Mouse (Mus musculus) naive thymus-derived CD4-positive, alpha-beta T cell, adult 2 months (primary cell): ENCODE data around the gene Rflnb.

ENCODE experiments used
- DNase-seq: peaks from one replicate; pipeline ENCODE4 v3.0.0-alpha.2; 2011; ENCODE audit warnings: low read depth

Rflnb gene

DNA sequence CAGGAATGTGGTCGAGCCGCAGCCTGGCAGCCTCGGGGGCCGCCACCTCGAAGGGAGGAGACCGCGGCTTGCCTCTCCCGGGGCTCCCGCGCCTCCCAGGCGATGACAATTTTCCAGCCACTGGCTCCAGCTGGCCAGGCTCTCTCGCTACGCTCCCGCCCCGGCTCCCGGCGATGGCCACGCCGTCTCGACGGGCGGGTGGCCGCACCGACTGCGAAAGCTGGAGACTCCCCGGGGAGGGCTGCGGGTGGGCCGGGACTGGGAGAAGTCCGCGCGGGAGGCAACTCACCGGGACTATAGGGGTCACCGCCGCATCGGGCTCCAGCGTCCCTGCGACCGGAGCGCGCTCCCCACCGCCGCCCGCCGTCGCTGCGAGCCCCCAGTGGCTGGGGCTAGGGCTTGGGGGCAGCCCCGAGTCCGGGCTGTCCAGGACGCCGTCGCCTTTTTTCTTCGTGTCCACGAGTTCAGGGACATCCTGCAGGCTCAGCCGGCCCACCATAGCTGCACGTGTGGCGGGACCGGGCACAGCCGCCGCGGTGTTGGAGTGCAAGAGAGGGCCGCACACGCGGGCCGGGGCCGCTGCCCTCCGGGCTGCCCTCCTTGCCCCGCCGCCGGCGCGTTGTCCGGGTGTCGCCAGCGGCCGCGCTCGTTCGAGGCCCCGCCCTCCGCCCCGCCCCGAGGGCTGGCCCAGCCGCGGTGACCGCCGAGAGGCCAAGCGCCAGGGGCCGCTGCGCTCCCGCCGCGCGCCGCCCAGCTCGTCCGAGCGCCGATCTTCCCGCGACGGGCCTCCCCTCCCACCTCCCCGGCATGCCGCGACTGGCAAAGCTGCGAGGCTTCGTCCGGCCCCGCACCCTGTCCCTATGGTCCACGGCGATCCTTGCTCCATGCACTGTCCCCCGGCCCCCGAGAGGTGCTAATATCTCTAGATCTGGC lies at the start of gene Rflnb:
Gene Rflnb, minus strand, starts transcription at position 644 of the 933 bp plus-strand sequence.
- DNase-seq = peak; percentile 63

DNA sequence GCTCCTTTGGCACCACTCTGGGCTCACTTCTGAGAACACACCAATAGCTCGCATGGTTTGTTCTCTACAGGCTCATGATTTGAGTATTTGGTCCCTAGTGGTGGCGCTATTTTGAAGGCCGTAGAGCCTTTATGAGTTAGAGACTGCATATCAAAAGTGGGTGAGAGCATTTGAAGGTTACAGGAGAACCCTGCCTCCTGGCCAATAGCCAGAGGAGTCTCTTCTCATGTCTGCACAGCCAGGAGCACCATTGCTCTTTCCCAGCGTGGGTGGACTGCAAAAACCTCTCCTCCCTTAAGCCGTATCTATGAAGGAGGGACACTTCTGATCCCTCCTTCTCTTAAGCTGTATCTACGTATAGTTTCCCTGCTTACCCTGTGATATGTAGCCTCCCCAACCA lies 49.8 kb upstream of the Rflnb start:
- no peak for DNase-seq

DNA sequence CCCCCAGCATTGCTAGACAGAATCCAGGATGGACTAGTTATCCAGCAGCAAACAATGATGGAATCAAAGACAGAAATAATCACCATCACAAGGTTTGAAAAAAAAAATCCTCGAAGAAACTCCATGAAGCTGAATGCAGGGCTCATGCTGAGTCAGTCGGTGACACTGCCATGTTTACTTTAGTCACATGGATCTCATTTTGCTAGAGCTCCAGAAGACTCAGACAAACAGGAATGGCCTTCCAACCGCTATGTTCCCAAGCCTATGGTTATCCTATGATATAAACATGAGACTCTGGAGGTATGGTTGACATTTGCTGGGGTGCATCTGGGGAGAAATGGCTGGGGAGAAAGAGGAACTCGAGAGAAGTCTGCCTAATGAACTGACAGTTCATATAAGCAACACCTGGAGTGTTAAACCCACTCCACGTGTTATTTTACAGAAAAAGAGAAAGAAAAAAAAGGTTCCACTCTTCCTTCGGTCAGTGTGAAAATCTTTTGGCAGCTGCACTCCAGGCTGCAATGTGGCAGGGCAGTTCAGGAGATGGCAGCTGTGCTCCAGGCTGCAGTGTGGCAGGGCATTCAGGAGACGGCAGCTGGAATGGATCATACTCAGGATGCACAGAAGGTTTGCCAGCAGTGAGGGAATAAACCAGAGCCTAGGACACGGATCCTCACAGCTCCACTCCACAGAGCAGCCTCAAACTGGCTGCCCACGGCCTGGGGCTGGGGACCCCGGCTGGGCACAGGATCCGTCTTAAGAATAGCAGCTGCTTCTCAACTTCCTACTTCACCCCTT lies 46.9 kb upstream of the Rflnb start:
- DNase-seq = no peak

DNA sequence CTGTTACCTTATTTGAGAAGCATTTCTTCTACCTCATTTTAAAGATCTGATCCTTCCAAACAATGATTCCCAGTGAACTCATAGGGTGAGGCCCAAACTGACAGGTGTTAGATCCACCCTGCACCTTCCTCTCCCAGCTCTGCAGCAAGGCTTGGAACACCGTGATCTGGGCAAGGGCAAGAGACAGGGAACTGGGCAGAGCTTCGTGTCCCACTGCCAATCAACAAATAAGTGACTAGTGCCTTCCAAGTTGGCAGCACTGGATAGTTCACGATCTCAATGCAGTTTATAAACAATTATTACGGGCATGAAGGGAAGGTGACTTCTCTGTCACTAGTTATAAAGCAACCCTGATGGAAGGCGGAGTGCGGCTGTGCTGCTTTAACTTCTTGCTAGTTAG lies 42.2 kb upstream of the Rflnb start:
- DNase-seq = no peak

DNA sequence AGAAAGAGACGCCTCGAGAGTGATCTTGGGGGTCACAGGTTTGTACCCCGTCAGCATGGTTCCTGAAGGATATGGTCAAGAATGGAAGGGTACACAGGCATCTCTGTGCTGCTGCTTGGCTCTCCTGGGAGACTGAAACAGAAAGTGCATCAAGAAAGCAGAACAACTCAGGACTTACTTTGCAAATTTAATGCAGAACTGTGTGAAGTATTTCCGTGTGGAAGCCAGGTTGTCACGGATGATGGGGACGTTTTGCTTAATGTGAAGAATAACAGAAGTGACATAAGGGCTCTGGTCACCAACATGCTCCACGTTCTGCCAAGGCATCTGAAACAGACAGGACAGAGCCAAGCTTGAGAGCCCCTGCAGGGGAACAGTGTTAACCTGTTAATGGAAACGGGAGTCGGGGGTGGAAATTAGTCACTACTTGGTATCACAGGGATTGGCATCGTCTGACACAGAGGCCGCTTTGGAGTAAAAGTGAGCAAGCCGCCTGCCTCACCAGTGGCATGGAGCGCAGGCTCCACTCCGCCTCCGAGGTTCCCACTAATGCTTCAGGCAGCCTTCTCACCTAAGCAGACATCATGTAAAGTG lies 39.1 kb upstream of the Rflnb start:
- no peak for DNase-seq

DNA sequence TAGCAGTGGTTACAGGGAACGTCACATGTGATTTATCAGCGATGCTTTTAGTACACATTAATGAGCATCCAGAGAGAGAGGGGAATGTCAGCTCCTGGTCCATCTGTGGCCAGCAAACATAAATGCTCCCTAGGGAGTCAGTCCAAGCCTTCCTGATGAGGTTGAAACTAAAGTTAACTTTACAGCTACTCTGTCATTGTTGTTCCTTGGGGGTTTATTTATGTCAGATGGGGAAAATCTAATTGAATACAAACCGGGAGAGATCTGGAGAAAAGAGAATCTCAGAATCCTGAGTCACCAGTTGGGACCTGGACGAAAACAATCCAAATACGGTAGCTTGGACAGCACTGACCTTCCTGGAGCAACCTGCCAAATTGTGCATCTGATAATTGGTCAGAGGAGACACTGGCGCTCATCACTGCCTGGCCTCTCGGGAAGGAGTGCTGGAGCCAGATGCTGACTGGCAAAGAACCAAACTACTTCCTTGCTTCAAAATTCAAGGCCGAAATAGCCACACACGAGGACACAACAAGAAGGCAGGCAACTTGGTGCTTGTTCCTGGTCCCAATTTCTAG lies 38.0 kb upstream of the Rflnb start:
- no peak for DNase-seq

DNA sequence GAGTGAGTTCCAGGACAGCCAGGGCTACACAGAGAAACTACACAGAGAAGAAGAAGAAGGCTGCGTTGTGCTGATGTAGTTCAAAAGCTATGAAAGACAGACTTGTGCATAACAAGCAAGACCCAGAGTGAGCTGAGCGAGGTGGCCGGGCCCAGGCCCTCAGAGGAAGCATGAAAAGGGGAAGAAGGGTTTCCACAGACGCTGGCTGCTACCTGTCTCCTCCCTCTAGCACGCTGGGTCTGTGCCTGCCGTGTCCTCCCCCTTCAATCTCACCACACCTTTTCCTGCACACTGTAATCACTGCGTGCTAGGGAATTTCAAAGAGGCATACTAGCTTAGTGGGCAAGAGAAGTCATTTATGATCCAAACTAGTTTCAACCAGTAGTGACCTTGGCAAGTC lies 36.8 kb upstream of the Rflnb start:
- DNase-seq = no peak

DNA sequence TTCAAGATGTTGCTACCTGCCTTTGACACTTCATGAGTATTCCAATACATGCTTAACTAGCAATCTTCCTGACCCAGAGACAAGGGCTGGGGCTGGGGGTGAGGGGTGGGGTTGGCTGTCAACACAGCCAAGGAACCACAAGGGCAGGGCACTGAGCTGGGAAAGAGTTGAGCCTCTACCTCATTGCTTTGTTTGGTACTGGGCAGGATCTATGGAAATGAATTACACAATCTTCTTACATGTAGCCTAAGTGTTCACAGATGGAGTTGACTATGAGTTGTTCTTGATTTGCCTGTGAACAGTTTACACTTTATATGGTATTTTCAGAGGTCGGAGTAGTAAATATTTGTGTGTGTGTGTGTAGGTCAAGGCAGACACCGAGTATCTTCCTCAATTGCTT lies 33.3 kb upstream of the Rflnb start:
- DNase-seq = no peak

GRCm38 (mm10) chr11:76059971-76060370 lies 32.4 kb upstream of the Rflnb start:
- DNase-seq = no peak

DNA sequence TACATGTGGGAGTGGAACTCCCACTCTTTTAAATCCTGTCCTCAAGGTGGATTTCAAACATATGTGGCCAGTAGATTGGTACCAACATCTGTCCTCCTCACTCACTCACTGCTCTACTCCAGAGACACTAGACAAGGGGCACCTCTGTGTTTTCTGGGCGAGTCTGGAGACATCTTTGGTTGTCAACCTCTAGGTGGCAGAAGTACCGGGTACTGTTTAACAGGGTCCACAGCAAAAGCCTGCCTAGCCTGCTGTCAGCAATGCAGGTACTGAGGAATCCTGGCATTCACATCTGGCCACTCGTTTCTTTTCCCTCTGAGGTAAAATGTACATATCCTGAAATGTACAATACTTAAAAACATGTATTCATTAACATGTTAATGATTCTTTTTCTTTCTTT lies 28.9 kb upstream of the Rflnb start:
- DNase-seq = peak; percentile 30

DNA sequence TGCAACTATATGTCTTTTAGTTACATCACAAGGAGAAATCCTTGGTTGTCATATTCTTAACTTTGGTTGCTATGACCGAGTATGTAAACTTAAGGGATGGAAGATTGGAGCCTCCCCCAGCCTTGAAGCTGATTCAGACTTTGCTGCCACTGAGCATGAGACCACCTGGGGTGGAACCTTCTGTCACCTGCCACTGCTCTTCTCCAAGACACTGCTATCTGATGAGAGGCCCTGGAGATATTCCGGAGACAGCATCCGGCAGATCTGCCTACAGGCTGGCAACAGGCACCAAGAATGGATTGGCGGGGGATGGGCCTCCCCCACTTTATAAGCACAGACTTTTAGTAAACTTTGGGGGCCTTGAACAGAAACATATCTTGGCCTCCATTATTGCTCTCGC lies 24.9 kb upstream of the Rflnb start:
- DNase-seq = no peak

GRCm38 (mm10) chr11:76050967-76051512 lies 23.5 kb upstream of the Rflnb start:
- no peak for DNase-seq

DNA sequence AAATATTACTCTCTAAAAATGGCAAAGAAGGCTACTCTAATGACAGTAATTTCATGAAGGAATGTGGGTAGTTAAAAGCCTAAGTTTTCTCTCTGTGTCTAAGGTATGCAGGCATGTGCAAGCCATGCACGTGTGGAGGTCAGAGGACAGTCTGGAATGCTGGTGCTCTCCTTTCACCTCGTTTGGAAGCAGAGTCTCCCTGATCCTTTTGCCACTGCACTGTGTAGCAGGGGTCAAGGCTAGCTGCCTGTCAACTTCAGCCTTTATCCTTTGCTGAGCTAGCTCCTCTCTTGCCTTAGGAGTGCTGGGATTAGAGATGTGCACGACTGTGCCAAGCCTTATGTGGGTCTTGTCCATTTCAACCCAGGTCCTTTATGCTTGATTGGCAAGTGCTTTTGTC lies 22.9 kb upstream of the Rflnb start:
- DNase-seq = no peak

DNA sequence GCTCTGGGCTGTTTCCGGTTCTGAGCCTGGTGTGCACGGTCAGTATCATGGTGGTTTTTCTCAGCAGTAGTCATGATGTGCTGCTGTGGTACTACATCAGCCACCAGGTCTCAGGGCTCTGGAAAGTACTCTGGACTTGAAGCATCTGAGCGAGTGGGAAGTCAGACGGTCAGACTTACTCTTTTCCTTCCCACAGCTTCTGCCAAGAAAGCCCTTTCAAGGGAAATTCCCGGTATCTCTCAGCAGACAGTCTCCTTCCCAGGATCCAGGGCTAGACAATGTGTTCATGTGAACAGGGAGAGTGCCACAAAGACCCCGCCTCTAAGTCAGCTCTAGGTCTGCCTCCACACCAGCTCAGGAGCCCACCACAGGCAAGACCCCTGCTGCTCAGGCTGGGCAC lies 17.8 kb upstream of the Rflnb start:
- DNase-seq = no peak

DNA sequence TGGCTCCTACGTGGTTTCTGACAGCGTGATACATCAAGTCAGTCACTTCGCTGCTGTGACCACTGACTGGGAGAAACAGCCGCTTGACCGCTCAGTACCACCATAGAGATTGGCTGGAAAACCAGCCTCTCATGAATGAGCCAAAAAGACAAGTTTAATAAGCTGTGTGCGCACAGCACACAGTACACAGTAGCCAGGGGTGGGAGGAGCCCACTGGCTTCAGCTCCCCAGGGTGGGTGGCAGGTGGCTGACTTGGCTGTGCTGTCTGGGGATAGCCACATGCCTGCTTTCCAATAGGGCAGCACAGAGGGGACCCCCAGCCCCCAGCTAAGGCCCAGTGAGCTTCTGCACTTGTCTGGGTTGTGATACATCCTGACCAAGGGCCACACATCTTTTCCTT lies 16.9 kb upstream of the Rflnb start:
- no peak for DNase-seq

DNA sequence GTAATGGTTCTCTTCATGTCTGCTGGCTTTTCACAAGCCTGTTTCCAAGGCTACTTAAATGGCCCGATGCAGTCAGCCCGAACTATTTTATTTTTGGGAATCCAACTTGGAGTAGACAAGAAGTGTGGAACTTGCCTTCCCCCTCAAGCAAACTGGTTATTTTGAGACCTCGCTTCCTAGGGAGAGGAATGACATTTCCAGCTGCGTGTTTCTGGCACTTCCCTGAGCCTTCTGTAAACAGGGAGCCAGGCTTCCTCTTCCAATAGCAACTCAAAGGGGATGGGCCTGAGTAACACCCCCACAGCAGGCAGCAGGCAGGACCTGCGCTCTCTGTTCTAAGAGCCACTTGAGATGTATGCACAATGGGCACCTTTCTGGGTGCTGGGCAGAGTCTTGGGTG lies 15.3 kb upstream of the Rflnb start:
- DNase-seq = no peak

- DNase-seq = no peak
Measured at GRCm38 (mm10) chr11:76042041-76042638, 14.6 kb upstream of the Rflnb start.

GRCm38 (mm10) chr11:76040761-76041376 lies 13.3 kb upstream of the Rflnb start:
- no peak for DNase-seq

- DNase-seq = peak; percentile 65
Measured at GRCm38 (mm10) chr11:76040106-76040505, 12.5 kb upstream of the Rflnb start.

- DNase-seq = no peak
Measured at GRCm38 (mm10) chr11:76039271-76040053, 11.9 kb upstream of the Rflnb start.
